Mouse (Mus musculus) testis, adult 2 months (tissue): ENCODE measurements around the gene E2f4. TPM values are rescaled to one million over a fixed set of nuclear protein-coding genes. Genes with fewer than 3 reads are reported as not detected.
A peak's percentile ranks its signal among the peaks of the same experiment; 100 is the strongest.

Experiments
- H3K27ac ChIP-seq: fragments of 200-500 bp; 2 replicates; pipeline ENCODE4 v1.5.1; 2012; ENCODE audit warnings: low read depth, low read length; ENCODE audit not compliant: control insufficient read depth, insufficient read depth
- H3K27me3 ChIP-seq: fragments of 200-500 bp; 2 replicates; pipeline ENCODE4 v1.6.1; 2012; ENCODE audit warnings: mild to moderate bottlenecking, low read length, moderate library complexity; ENCODE audit not compliant: control insufficient read depth, insufficient read depth
- H3K36me3 ChIP-seq: fragments of 200-500 bp; 2 replicates; pipeline ENCODE4 v1.6.1; 2012; ENCODE audit warnings: mild to moderate bottlenecking, low read length; ENCODE audit not compliant: control insufficient read depth, insufficient read depth
- H3K4me1 ChIP-seq: fragments of 200-500 bp; 2 replicates; pipeline ENCODE4 v1.6.1; 2012; ENCODE audit warnings: low read length; ENCODE audit not compliant: control insufficient read depth, insufficient read depth
- H3K4me3 ChIP-seq: fragments of 200-500 bp; 2 replicates; pipeline ENCODE4 v1.5.1; 2012; ENCODE audit warnings: low read depth, mild to moderate bottlenecking, low read length, moderate library complexity, mixed read lengths; ENCODE audit not compliant: control insufficient read depth
- CTCF ChIP-seq: fragments of 200-500 bp; IDR thresholded peaks from 2 replicates; pipeline ENCODE4 v1.5.1; 2012; ENCODE audit warnings: low read depth, mild to moderate bottlenecking, inconsistent platforms, low read length, moderate library complexity; ENCODE audit not compliant: control insufficient read depth, insufficient read depth, insufficient replicate concordance
- POLR2A ChIP-seq: fragments of 200-500 bp; IDR thresholded peaks from 2 replicates; pipeline ENCODE4 v1.6.1; 2012; ENCODE audit warnings: low read depth, mild to moderate bottlenecking, inconsistent platforms, low read length, moderate library complexity; ENCODE audit not compliant: control insufficient read depth
- polyA plus RNA-seq: library from polyadenylated mRNA; depleted of rRNA; stranded (reverse); fragments of >200 nt; gene quantifications from 2 replicates; pipeline ENCODE4 v1.2.3, GENCODE M21; 2012

Gene E2f4
- polyA plus RNA-seq, 1 experiment, result 67.7 TPM

GRCm38 (mm10) chr8:105312891-105313481 lies 15.5 kb downstream of the E2f4 start:
- no peaks in the 10 kb centered on the region for H3K27me3 ChIP-seq
- TF ChIP-seq POLR2A (no peak), CTCF (no peak)
- no peak overlapping the region for H3K27ac ChIP-seq
- H3K36me3 ChIP-seq, result peaks cover 2% of the 10 kb centered on the region; the same call in 1 of the 2 replicates
- H3K4me1 ChIP-seq, result no peaks in the 10 kb centered on the region; the same call in 1 of the 2 replicates
- no peak overlapping the region for H3K4me3 ChIP-seq

- peaks cover 2% of the 10 kb centered on the region; the same call in 1 of the 2 replicates for H3K36me3 ChIP-seq
- no peak overlapping the region for H3K4me3 ChIP-seq
- no peak overlapping the region for H3K27ac ChIP-seq
- no peaks in the 10 kb centered on the region for H3K27me3 ChIP-seq
- no peaks in the 10 kb centered on the region; the same call in 1 of the 2 replicates for H3K4me1 ChIP-seq
- TF ChIP-seq CTCF, result no peak
- no peak for TF ChIP-seq POLR2A
These were observed 16.3 kb downstream of the E2f4 start for GRCm38 (mm10) chr8:105313622-105314402.

- H3K27ac ChIP-seq, result no peak overlapping the region
- no peaks in the 10 kb centered on the region; the same call in 1 of the 2 replicates for H3K4me1 ChIP-seq
- no peak for TF ChIP-seq CTCF
- TF ChIP-seq POLR2A, result no peak
- no peaks in the 10 kb centered on the region for H3K27me3 ChIP-seq
- H3K36me3 ChIP-seq, result peaks cover 2% of the 10 kb centered on the region; the same call in 1 of the 2 replicates
- no peak overlapping the region for H3K4me3 ChIP-seq
These were observed 17.8 kb downstream of the E2f4 start for GRCm38 (mm10) chr8:105315073-105315769.

- Histone ChIP-seq H3K27me3 (no peaks in the 10 kb centered on the region), H3K36me3 (peaks cover 2% of the 10 kb centered on the region; the same call in 1 of the 2 replicates), H3K4me3 (no peak overlapping the region), H3K27ac (no peak overlapping the region), H3K4me1 (no peaks in the 10 kb centered on the region; the same call in 1 of the 2 replicates)
- TF ChIP-seq POLR2A, result no peak
- no peak for TF ChIP-seq CTCF
These were observed 20.5 kb downstream of the E2f4 start for GRCm38 (mm10) chr8:105317941-105318340.

GRCm38 (mm10) chr8:105318662-105319190 lies 21.3 kb downstream of the E2f4 start:
- H3K27me3 ChIP-seq, result no peaks in the 10 kb centered on the region
- no peak overlapping the region for H3K4me3 ChIP-seq
- H3K36me3 ChIP-seq, result peaks cover 2% of the 10 kb centered on the region; the same call in 1 of the 2 replicates
- no peaks in the 10 kb centered on the region for H3K4me1 ChIP-seq
- no peak for TF ChIP-seq POLR2A
- TF ChIP-seq CTCF, result no peak
- H3K27ac ChIP-seq, result no peak overlapping the region

GRCm38 (mm10) chr8:105323183-105323582 lies 25.7 kb downstream of the E2f4 start:
- Histone ChIP-seq H3K27ac (no peak overlapping the region), H3K4me3 (no peak overlapping the region), H3K4me1 (peaks cover 6% of the 10 kb centered on the region), H3K36me3 (no peaks in the 10 kb centered on the region; the same call in none of the 2 replicates), H3K27me3 (no peaks in the 10 kb centered on the region)
- TF ChIP-seq POLR2A (no peak), CTCF (no peak)

GRCm38 (mm10) chr8:105325641-105326093 lies 28.2 kb downstream of the E2f4 start:
- Histone ChIP-seq H3K36me3 (no peaks in the 10 kb centered on the region; the same call in 1 of the 2 replicates), H3K27ac (peak overlapping the region; percentile 91), H3K27me3 (no peaks in the 10 kb centered on the region), H3K4me3 (peak overlapping the region; percentile 89), H3K4me1 (peaks cover 6% of the 10 kb centered on the region)
- no peak for TF ChIP-seq POLR2A
- no peak for TF ChIP-seq CTCF
